Mouse (Mus musculus): ENCODE measurements around the gene A930017K11Rik.

- no peak for TF ChIP-seq TAL1 (IDR thresholded peaks at IDR 0.05; ENCODE audit: low read length)
- no peak for TF ChIP-seq GATA1 (IDR thresholded peaks at IDR 0.05; ENCODE audit: low read length)
Measured at GRCm38 (mm10) chr17:25916931-25917647, 35.3 kb downstream of the A930017K11Rik start.

Measured in erythroblast, embryonic 14.5 days (primary cell).